Mouse (Mus musculus) myocyte (in vitro differentiated cells): Measurements from ENCODE around the gene Rrp8. TPM values are rescaled to one million over a fixed set of nuclear protein-coding genes. Genes with fewer than 3 reads are reported as not detected.

ENCODE experiments used
- H3K27me3 ChIP-seq: one replicate; pipeline ENCODE4 v1.6.1; 2011; ENCODE audit not compliant: control insufficient read depth, insufficient read depth, insufficient read length
- H3K36me3 ChIP-seq: one replicate; pipeline ENCODE4 v1.6.1; 2011; ENCODE audit not compliant: control insufficient read depth, insufficient read depth
- H3K4me2 ChIP-seq: one replicate; pipeline ENCODE4 v1.6.1; 2011; ENCODE audit warnings: low read depth, control low read depth
- H3K4me3 ChIP-seq: one replicate; pipeline ENCODE4 v1.5.1; 2011; ENCODE audit warnings: mild to moderate bottlenecking, control low read depth, moderate library complexity
- H3K79me2 ChIP-seq: one replicate; pipeline ENCODE4 v1.6.1; 2011; ENCODE audit not compliant: control insufficient read depth, insufficient read depth
- H3ac ChIP-seq: one replicate; pipeline ENCODE4 v1.6.1; 2011; ENCODE audit not compliant: control insufficient read depth, insufficient read length
- CEBPB ChIP-seq: IDR thresholded peaks from 2 replicates; pipeline ENCODE4 v1.6.1; 2011; ENCODE audit warnings: mild to moderate bottlenecking, moderate library complexity; ENCODE audit not compliant: poor library complexity, insufficient read depth, severe bottlenecking
- E2F4 ChIP-seq: IDR thresholded peaks from one replicate; pipeline ENCODE4 v1.6.1; 2011; ENCODE audit warnings: mild to moderate bottlenecking, control low read depth, moderate library complexity; ENCODE audit not compliant: insufficient read depth
- MAX ChIP-seq: IDR thresholded peaks from one replicate; pipeline ENCODE4 v1.6.1; 2011; ENCODE audit warnings: low read depth, mild to moderate bottlenecking, control low read depth
- MYOD1 ChIP-seq, 3 experiments: IDR thresholded peaks; one replicate each; pipeline ENCODE4 v1.6.1; 2011; ENCODE audit warnings: control low read depth in 2 of 3, low read depth in 2 of 3, mild to moderate bottlenecking in 2 of 3, moderate library complexity in 1 of 3; ENCODE audit not compliant: insufficient read length in 2 of 3, control insufficient read depth in 1 of 3
- MYOG ChIP-seq, 3 experiments: IDR thresholded peaks; one replicate each; pipeline ENCODE4 v1.6.1; 2011; ENCODE audit warnings: control low read depth in 2 of 3, low read depth in 2 of 3, mild to moderate bottlenecking in 2 of 3; ENCODE audit not compliant: insufficient read length in 2 of 3, control insufficient read depth in 1 of 3, insufficient read depth in 1 of 3
- POLR2A ChIP-seq: IDR thresholded peaks from one replicate; pipeline ENCODE4 v1.6.1; 2011; ENCODE audit warnings: low read depth, mild to moderate bottlenecking, control low read depth, moderate library complexity; ENCODE audit not compliant: insufficient read length
- POLR2AphosphoS2 ChIP-seq: IDR thresholded peaks from one replicate; pipeline ENCODE4 v1.6.1; 2011; ENCODE audit warnings: low read depth, control low read depth; ENCODE audit not compliant: insufficient read length
- REST ChIP-seq: IDR thresholded peaks from one replicate; pipeline ENCODE4 v1.6.1; 2011; ENCODE audit warnings: mild to moderate bottlenecking, control low read depth, moderate library complexity; ENCODE audit not compliant: insufficient read depth, insufficient read length
- SRF ChIP-seq: IDR thresholded peaks from one replicate; pipeline ENCODE4 v1.6.1; 2011; ENCODE audit warnings: low read depth; ENCODE audit not compliant: control insufficient read depth, insufficient read length
- TCF12 ChIP-seq: IDR thresholded peaks from one replicate; pipeline ENCODE4 v1.6.1; 2011; ENCODE audit warnings: mild to moderate bottlenecking, control low read depth; ENCODE audit not compliant: poor library complexity, insufficient read depth, severe bottlenecking
- TCF3 ChIP-seq: IDR thresholded peaks from one replicate; pipeline ENCODE4 v1.6.1; 2011; ENCODE audit warnings: low read depth, control low read depth; ENCODE audit not compliant: insufficient read length
- USF1 ChIP-seq: IDR thresholded peaks from one replicate; pipeline ENCODE4 v1.6.1; 2011; ENCODE audit warnings: low read depth, mild to moderate bottlenecking, control low read depth, moderate library complexity
- polyA plus RNA-seq: library from polyadenylated mRNA; unstranded; fragments of >200 nt; fragmentation: generic; extraction: Trizol; gene quantifications from one replicate; pipeline ENCODE4 v1.2.1, GENCODE M21; 2012; ENCODE audit warnings: missing spikeins

Gene Rrp8
- polyA plus RNA-seq, 1 experiment = 15.5 TPM

- Histone ChIP-seq H3K4me3 (no peak overlapping the region), H3K27me3 (peaks cover 9% of the 10 kb centered on the region), H3K4me2 (no peak overlapping the region), H3ac (no peak overlapping the region), H3K79me2 (no peaks in the 10 kb centered on the region), H3K36me3 (no peaks in the 10 kb centered on the region)
- TF ChIP-seq TCF3 (no peak), REST (no peak), MAX (no peak), E2F4 (no peak), MYOD1 (IDR thresholded peaks at IDR 0.05; ENCODE audit: control insufficient read depth in 1 of 3, insufficient read length in 2 of 3, low read depth in 2 of 3) (no peak), MYOG (IDR thresholded peaks at IDR 0.05; ENCODE audit: control insufficient read depth in 1 of 3, insufficient read depth in 1 of 3, insufficient read length in 2 of 3, low read depth in 2 of 3) (no peak), POLR2AphosphoS2 (no peak), POLR2A (no peak), CEBPB (no peak), SRF (no peak), USF1 (no peak), TCF12 (no peak)
Measured at GRCm38 (mm10) chr7:105703184-105703583, 34.0 kb downstream of the Rrp8 start.

- no peaks in the 10 kb centered on the region for H3K79me2 ChIP-seq
- H3ac ChIP-seq = no peak overlapping the region
- no peak overlapping the region for H3K4me3 ChIP-seq
- no peak overlapping the region for H3K4me2 ChIP-seq
- TF ChIP-seq MAX (no peak), POLR2AphosphoS2 (no peak), TCF3 (no peak), MYOD1 (IDR thresholded peaks at IDR 0.05; ENCODE audit: control insufficient read depth in 1 of 3, insufficient read length in 2 of 3, low read depth in 2 of 3) (no peak), SRF (no peak), TCF12 (no peak), USF1 (no peak), CEBPB (no peak), REST (no peak), E2F4 (no peak), MYOG (IDR thresholded peaks at IDR 0.05; ENCODE audit: control insufficient read depth in 1 of 3, insufficient read depth in 1 of 3, insufficient read length in 2 of 3, low read depth in 2 of 3) (no peak), POLR2A (no peak)
- H3K27me3 ChIP-seq = peaks cover 5% of the 10 kb centered on the region
- no peaks in the 10 kb centered on the region for H3K36me3 ChIP-seq
Measured at GRCm38 (mm10) chr7:105690875-105691274, 46.3 kb downstream of the Rrp8 start.

- H3K4me2 ChIP-seq = no peak overlapping the region
- H3K36me3 ChIP-seq = no peaks in the 10 kb centered on the region
- no peaks in the 10 kb centered on the region for H3K27me3 ChIP-seq
- no peak overlapping the region for H3ac ChIP-seq
- no peak overlapping the region for H3K4me3 ChIP-seq
- TF ChIP-seq CEBPB = no peak
- no peak for TF ChIP-seq MYOD1 (IDR thresholded peaks at IDR 0.05; ENCODE audit: control insufficient read depth in 1 of 3, insufficient read length in 2 of 3, low read depth in 2 of 3)
- no peak for TF ChIP-seq USF1
- TF ChIP-seq TCF3 = no peak
- no peak for TF ChIP-seq MAX
- no peak for TF ChIP-seq SRF
- no peak for TF ChIP-seq POLR2AphosphoS2
- TF ChIP-seq POLR2A = no peak
- TF ChIP-seq TCF12 = no peak
- no peak for TF ChIP-seq REST
- no peak for TF ChIP-seq E2F4
- no peak for TF ChIP-seq MYOG (IDR thresholded peaks at IDR 0.05; ENCODE audit: control insufficient read depth in 1 of 3, insufficient read depth in 1 of 3, insufficient read length in 2 of 3, low read depth in 2 of 3)
- no peaks in the 10 kb centered on the region for H3K79me2 ChIP-seq
Measured at GRCm38 (mm10) chr7:105685541-105686197, 51.5 kb downstream of the Rrp8 start.

Other genes starting within 250 kb of the Rrp8 start
- gene Smpd1, start 183.0 kb downstream of the Rrp8 start, polyA plus RNA-seq = 45.5 TPM
- 34.3 TPM for gene Apbb1, start 155.7 kb downstream of the Rrp8 start, polyA plus RNA-seq
- 0.18 TPM for gene Hpx, start 137.2 kb downstream of the Rrp8 start, polyA plus RNA-seq
- 42.8 TPM for gene Trim3, start 103.8 kb downstream of the Rrp8 start, polyA plus RNA-seq
- 154 TPM for gene Timm10b, start 97.3 kb downstream of the Rrp8 start, polyA plus RNA-seq
- 28.4 TPM for gene Arfip2, start 97.0 kb downstream of the Rrp8 start, polyA plus RNA-seq
- 56.6 TPM for gene Gm45799, start 96.8 kb downstream of the Rrp8 start, polyA plus RNA-seq
- gene Dnhd1, start 86.6 kb downstream of the Rrp8 start, polyA plus RNA-seq = 0.68 TPM
- gene Ilk, start 793 bp downstream of the Rrp8 start, polyA plus RNA-seq = 250 TPM
- gene Taf10, start 7.0 kb upstream of the Rrp8 start, polyA plus RNA-seq = 249 TPM
- 40.4 TPM for gene Tpp1, start 14.8 kb upstream of the Rrp8 start, polyA plus RNA-seq
- 0.49 TPM for gene Dchs1, start 50.3 kb upstream of the Rrp8 start, polyA plus RNA-seq
- 346 TPM for gene Mrpl17, start 73.7 kb upstream of the Rrp8 start, polyA plus RNA-seq
- 0.42 TPM for gene Gm4070, start 216.6 kb upstream of the Rrp8 start, polyA plus RNA-seq